Mouse (Mus musculus): Measurements from ENCODE around the gene Fig4.

Fig4 gene

DNA sequence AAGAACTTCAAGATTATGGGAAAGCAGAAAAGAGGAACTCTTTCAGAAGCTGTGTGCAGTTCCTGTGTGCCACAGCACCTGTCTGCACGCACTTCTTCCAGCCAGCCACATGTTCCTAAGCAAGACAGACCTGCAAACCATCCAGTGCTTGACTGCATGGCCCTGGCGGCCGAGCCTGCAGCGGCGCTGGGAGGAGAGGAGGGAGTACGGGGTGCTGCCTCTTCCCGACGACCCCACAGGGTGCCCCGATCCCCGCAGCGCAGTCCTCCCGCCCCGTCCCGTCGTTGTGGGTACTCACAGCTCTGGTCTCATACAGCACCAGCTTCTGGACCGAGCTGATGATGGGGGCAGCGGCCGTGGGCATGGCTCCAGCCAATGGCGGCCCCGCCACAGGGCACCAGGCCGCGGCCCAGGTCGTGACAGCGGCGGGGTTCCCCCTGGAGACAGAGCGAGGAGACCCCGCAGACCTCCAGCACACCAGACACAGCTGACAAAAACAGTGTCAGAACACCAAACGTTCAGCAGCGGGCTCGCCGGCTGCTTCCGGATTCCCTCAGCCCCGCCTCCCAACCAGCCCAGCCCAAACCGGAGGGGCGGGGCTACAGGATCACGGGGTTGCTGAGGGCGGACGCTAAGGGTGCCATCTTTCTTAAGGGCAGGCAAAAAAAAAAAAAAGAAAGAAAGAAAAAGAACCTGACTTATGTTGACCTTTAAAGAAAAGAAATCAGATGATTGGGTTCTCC lies at the start of gene Fig4:
Gene Fig4, minus strand, starts transcription at position 572 of the 743 bp plus-strand sequence.
- DNase-seq (ENCODE audit: low read depth, low spot score) = peak; percentile 83

DNA sequence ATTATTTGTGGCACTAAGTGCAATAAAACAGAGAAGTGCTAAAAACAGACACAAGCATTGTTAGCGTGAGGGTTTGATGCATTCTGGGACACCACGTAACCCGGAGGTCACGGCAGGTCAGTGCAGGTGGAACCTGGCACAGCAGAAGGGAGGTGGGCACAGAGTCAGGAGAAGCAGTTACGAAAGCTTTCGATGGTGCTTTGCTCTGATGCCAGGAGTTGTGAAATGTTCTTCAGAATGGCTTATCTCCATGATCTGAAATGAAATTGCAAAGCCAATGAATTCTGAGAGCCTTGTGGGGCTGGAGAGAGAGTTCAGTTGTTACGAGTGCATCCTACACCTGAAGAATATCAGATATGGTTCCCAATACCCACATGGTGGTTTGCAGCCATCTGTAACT lies 38.3 kb upstream of the Fig4 start:
- no peak for DNase-seq (ENCODE audit: low read depth, low spot score)

DNA sequence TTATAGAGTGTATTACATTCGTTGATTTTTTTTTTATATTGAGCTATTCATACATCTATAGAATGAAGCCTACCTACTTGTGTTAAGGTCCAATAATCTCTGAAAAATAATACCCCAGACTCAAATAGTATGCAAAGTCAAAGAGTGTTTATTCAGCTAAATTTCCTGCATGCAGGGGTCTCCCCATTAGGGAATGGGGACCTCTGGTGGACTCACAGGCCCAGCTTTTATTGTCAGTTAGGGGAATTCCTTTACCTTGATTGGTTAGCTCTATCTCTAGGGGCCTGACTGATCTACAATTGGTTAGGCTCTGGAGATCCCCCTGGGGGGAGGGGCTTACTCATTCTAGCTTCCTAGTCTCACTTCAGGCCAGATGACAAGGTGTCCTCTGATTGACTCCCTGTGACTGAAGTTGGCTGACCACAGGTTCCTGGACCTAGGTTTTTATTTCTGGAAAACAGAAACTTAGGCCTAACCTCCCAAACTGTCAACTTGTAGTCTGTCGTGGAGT lies 29.5 kb upstream of the Fig4 start:
- no peak for DNase-seq (ENCODE audit: low read depth, low spot score)

DNA sequence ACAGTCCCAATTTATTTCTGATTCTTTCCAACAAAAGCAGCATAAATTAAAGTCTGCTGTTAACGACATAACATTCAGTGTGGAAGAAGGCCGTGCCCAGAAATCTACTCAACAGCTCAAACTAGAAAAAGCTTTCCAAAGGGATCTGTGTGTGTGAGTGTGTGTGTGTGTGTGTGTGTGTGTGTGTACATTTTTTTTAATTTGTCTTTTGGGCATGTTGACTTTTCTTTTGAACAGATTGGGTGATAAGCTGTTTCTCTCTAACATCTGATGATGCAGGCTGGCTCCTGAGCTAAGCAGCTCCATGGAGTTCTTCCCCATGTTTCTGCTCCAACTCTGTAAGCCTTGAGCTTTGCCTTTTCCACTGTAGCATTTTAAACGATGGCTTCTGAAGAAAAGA lies 12.8 kb upstream of the Fig4 start:
- no peak for DNase-seq (ENCODE audit: low read depth, low spot score)

DNA sequence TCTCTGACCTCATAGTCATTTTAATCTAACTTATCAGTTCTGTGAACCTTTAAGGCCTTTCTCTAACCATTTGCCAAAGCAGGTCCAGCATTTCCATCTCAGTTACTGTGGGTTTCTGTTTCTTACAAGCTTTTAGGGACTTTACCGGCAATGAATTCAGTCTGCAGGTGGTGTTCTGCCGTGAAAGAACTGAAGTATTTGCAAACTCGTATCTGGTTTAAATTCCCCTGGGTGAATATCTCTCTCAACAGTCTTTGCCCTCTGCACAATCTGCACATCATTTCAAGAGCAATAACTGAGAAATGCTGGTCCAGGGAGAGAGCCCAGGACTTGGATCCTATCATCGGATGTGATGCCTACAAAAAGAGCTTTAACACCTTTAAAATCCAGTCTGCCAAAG lies 5.1 kb upstream of the Fig4 start:
- no peak for DNase-seq (ENCODE audit: low read depth, low spot score)

DNA sequence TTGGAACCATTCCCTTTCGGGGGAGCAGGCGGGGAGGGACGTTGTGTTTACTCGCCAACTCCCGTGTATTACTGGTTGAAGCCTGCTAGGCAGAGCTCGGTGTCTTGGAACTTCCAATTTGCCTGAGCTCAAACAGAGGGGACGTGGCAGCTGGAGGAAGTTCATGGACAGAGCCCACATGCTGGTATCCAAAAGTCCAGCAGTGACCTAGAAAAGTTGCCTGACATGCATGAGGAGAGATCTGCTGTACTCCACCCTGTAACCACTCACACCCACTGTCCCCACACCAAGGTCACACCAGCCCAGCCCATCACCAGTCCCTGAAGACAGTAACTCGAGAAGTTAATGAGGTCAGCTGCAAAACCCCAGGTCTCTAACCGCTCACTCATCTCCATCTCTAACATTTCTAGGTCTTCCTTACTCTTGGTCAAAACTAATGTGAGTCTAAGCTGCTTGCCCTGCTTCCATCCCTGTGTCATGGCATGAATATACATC lies 1.9 kb upstream of the Fig4 start:
- DNase-seq (ENCODE audit: low read depth, low spot score) = no peak

DNA sequence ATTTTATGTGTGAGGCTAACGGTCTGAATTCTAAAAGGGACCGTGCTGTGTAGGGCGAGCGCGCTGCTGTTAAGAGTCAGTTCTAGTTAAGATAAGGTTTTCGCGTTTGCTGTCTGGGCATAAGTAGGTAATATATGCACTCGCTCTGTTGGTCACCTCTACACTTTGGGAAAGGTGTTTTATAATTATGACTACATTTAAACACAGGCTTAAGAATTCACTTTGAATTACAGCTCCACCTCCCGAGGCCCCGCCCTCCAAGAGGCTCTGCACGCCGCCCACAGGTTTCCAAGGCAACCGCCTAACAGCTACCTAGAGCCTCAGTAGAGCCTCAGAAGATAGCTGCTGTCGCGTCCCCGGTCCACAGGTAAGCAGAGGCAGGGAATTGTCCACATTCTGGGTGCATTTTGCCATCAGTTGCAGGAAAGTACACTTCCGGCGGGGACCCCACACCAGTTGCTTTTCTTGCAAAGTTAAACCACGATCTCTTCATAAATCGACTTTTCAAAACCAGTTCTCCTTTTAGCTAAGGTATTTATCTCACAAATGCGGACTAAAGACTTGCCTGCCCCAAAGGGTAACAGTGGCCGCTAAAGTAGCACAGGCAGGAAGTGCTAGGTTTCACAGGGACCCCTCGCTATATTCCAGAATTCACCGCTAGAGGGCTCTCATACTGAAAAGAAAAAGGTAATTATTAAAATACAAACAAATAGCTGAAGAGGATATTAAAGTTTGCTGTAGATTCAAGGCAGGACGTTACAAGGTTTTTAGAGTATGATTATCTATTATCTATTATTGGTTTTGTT lies 782 bp upstream of the Fig4 start, which contains the start of gene Ak9:
Gene Ak9, plus strand, starts transcription at position 342 of the 806 bp plus-strand sequence.
- peak; percentile 75 for DNase-seq (ENCODE audit: low read depth, low spot score)

DNA sequence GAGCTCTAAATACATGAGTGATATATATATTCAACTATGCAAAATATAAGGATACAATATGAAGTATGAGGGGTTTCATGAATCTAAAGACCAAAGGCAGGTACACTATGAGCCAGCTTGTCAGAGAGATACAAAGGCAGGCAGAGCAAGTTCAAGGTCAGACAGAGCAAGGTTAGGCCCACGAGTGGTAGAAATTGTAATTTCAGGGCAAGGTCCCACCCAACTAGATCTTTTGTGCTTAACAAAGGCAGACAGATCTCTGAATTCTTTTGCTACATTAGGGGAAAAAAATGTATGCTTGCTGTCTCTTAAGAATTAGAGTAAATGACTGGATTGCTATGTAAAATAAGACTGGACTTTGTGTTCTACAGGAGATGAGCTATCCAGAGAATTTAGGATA lies 2.9 kb downstream of the Fig4 start:
- no peak for DNase-seq (ENCODE audit: low read depth, low spot score)

DNA sequence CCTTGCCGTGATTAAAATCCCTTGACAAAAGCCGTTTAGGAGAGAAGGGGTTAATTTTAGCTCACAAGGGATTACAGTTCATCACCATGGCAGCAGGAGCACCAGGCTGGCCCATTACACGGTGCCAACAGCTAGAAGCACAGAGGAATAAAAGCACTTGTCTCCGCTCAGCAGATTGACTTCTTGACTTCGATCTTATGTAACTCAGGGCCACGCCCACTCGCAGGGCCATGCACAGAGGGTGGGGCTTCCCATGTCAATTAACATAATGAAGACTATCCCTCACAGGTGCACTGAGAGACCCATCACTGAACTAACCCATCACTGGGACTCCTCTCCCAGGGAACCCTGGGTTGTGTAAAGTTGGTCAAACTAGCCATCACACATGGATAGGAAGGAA lies 7.9 kb downstream of the Fig4 start:
- DNase-seq (ENCODE audit: low read depth, low spot score) = no peak

DNA sequence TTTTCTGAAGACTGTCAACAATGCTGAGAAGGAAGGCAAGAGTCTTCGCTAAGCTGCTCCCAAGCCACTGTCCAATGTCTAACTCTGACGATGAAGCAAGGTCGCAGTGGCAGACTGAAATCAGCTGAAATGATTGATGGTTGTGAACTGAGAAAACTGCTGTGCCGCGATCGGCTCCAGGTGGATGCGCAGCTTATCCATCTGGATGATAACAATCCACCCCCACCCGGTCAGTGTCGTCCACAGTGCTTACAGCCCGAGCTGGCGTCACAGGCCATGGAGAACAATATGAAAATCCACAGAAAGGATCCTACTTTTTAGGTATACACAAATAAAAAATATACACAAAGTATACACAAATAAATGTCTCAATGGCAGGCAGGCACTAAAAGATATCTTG lies 8.3 kb downstream of the Fig4 start:
- DNase-seq (ENCODE audit: low read depth, low spot score) = no peak

DNA sequence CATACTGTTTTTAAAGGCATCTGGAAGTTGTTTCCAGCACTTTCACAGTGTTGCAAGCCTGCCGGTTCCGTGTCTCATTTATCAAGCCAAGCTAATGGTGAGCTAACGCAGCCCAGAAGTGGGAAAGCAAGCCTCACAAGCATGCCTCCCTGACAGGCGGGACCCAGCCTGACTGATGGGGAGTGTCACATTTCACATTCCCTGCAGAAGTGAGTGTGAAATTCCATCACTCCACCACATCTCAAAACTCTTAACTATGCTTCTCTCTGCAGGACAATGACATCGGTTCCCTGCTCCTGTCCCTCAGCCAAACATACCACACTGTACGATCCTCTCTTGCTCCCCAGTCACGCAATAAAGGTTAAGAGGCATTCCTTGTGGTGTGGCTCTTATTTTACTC lies 10.0 kb downstream of the Fig4 start:
- DNase-seq (ENCODE audit: low read depth, low spot score) = peak; percentile 64

DNA sequence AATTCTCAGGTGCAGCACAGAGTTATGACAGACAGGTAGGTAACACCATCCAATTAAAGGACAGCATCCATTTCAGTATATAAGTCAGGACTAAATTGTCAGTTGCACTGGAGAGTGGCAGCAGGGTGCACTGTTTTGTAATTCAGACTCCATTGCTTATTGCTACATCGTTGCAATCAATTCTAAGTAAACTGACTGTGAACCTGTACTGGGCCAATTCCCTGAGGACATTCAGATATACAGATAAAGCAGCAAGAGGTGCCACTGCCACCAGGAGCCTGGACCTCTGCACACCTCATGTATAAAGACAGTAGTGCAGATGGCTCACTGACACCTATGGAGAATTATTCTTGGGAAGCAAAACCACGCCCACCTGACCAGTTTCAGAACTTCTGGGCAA lies 12.0 kb downstream of the Fig4 start:
- no peak for DNase-seq (ENCODE audit: low read depth, low spot score)

DNA sequence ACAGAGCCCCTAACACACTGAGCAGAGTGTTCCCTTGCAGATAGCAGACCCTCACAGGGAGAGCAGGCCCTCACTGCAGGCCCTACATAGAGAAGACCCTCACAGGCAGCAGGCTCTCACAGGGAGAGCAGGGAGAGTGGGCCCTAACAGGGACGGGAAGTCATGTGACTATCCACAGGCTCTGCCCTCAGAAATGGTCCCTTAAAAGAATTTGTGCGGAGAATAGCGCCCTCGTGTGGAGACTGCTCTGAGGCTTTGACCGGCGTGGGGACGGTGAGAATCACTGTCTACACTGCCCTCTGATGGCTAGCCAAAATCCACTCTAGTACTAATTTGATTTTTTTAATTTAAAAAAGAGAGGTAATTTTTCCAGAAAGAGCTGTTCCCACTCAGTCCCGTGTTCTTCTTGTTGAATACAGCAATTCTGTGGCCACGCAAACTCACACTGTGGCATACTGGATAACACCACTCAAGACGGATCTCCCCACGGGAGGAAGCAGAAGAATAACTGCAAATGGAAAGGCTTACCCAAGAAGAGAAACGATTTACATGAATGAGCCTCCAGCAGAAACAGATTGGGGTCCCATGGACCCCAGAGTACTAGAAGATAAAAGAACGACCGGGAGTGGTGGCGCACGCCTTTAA lies 14.2 kb downstream of the Fig4 start:
- peak; percentile 85 for DNase-seq (ENCODE audit: low read depth, low spot score)

DNA sequence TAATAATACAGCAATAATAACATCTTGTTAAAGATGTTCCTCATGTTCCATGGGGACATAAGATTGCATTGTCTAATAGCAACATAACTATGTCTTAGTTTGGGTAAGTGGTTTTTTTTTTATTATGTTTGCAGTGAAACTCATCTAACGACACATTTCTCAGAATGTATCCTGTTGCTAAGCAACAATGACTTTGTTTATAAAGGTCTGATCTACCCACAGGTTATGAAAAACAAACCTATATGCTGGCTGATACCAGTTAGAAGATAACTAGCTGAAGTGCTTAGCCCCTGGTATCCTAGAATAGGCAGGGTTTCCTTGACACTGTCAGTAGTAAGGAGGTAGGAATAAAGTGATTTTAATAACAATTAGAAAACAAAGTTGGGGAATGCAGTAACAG lies 15.0 kb downstream of the Fig4 start:
- DNase-seq (ENCODE audit: low read depth, low spot score) = no peak

DNA sequence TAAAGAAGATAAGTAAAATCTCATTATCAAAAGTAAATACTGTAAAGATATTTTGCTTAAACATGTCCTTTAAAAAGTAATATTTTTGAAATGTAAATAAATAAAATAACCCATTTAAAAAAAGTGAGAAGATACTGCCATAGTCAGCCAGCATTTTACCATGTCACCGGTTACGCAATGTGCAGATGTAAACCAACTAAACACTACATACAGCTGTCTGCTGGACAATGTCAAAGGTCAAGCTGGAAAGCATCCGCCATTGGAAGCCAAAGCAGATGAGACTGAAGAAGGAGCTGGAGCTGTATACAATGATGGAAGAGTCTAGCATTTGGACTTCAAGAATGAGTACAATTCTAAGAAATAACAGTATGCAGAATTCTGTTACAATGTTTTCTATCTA lies 15.4 kb downstream of the Fig4 start:
- DNase-seq (ENCODE audit: low read depth, low spot score) = no peak

DNA sequence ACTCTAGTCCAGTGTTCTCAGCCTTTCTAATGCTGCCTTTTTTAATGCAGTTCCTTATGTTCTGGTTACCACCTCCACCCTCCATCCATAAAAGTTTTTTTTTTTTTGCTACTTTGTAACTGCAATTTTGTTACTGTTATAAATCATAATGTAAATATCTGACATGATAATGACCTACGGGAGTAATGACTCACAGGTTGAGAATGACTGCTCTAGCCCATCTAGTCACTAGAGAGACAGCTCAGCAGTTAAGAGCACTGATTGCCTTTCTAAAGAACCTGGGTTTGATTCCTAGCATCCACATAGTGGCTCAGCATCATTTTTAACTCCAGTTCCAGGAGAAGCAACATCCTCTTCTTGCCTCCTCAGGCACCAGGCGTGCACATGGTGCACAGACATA lies 21.0 kb downstream of the Fig4 start:
- DNase-seq (ENCODE audit: low read depth, low spot score) = no peak

DNA sequence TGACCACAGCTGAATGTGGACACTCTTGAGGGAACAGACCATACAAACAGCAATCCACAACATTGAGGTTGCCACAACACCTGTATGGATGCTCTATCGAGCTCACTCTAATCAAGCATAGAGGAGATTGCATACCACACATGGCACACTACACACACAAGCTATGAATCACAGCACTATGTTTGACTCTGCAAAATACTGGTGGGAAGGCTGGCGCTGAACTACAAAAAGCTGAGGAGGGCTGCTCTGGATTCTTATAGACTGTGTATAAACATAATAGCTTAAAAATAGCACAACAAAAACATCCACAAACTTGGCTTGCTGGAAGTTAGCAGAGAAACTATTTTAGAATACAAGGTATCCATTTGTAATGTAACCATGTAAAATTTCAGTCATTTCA lies 22.3 kb downstream of the Fig4 start:
- no peak for DNase-seq (ENCODE audit: low read depth, low spot score)

DNA sequence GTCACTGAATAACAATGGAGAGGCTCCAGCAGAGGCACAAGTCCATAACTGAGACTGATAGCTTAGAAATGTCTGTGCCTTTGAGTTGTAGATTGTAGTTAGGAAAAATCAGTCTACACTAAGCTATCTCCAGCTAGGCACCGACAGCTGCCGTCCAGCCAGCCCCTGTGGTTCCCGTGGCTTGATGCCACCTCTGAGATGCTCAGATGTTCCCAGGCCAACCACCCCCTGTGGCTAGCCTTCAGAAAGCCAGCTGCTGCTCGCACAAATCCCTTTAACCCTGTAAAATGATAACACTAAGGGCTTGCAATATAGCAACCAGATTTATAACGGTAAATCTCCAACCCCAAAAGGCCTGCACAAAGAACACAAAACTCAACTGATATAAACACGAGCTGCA lies 22.9 kb downstream of the Fig4 start:
- DNase-seq (ENCODE audit: low read depth, low spot score) = no peak

DNA sequence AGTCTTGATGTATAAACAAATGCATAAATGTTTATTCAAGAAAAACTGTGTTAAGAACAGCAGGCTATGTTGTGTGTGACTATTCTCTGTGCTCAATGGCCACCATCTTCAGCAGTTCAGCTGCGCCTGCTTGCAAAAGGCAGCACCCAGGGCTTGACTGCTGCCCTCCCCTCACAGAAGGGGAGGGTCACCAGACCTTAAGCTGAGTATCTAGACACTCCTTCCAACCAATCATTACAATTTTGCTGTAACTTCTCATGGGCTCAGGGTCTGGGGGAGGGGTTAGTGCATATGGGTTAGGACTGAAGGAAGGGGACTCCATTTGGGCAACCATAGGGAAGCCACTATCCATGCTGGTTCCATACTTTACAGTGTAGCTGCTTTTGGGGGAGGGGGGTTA lies 24.3 kb downstream of the Fig4 start:
- no peak for DNase-seq (ENCODE audit: low read depth, low spot score)

DNA sequence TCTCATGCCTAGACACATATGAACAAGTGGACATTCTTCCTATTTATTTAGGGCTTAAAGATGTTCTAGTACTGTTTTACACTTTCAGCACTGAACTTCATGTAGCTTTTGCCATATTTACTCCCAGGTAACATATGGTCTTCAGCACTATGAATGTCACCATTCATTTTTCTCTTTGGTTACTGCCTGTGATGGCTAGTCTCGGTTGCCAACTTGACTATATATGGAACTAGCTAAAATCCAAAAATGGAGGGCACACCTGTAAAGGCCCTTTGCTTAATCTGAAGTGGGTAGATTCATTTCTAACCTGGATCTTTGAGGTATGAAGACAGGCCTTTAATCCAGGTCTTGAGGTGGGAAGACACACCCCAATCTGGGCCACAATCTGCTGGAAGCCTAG lies 28.2 kb downstream of the Fig4 start:
- DNase-seq (ENCODE audit: low read depth, low spot score) = no peak

DNA sequence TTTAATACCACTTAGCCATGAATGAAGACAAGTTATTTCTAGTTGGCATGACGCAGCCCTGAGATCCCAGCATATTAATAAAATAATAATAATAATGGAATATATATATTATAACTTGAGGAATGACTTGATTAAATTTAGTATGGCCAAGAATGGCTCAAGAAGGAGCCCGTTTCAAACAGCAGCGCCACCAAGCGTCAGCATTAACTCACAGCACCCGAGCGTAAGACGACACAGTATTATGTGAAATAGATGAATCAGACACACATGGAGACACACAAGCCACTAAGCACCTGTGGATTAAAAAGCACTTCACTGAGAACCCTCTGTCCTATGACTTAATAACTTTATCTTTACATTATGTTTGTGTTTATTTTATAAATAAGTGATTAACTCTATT lies 31.2 kb downstream of the Fig4 start:
- DNase-seq (ENCODE audit: low read depth, low spot score) = no peak

DNA sequence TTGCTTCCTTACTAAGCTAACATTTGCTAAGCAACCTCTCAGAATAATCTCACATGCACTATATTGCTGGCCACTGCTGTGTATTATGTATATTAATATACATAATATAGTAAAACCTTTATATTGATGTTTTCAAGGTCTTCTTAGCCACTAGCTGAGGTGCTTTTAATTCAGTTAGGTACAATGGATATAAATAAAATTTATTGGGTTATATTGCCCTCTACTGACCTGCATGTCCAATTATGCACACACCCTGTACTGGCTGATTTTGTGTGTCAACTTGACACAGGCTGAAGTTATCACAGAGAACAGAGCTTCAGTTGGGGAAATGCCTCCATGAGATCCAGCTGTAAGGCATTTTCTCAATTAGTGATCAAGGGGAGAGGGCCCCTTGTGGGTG lies 41.2 kb downstream of the Fig4 start:
- no peak for DNase-seq (ENCODE audit: low read depth, low spot score)

Data from embryo, embryonic 11.5 days (tissue).